Mouse (Mus musculus): Measurements from ENCODE around the gene Rgs7bp. TPM values are rescaled to one million over a fixed set of nuclear protein-coding genes. Genes with fewer than 3 reads are reported as not detected.

Gene Rgs7bp
- polyA plus RNA-seq, 1 experiment from 2014 or later = 5.0 TPM

GRCm38 (mm10) chr13:105051432-105051831 lies 3.3 kb downstream of the Rgs7bp start:
- 32% methylated on average over 6 of the region's 6 CpGs for WGBS
- Histone ChIP-seq H3K4me3 (no peak overlapping the region), H3K36me3 (no peaks in the 10 kb centered on the region), H3K9me3 (no peaks in the 10 kb centered on the region), H3K9ac (no peak overlapping the region), H3K27me3 (peaks cover 3% of the 10 kb centered on the region; the same call in 1 of the 2 replicates), H3K4me1 (peaks cover 14% of the 10 kb centered on the region), H3K27ac (no peak overlapping the region), H3K4me2 (no peak overlapping the region)
- ATAC-seq (ENCODE audit: insufficient number of reproducible peaks, low FRiP score, low TSS enrichment, low read depth) = no peak

- no peaks in the 10 kb centered on the region for H3K9me3 ChIP-seq
- H3K4me2 ChIP-seq = no peak overlapping the region
- no peaks in the 10 kb centered on the region for H3K36me3 ChIP-seq
- H3K27ac ChIP-seq = no peak overlapping the region
- WGBS = 76% methylated on average over 8 of the region's 8 CpGs
- H3K27me3 ChIP-seq = peaks cover 3% of the 10 kb centered on the region; the same call in 1 of the 2 replicates
- peaks cover 8% of the 10 kb centered on the region; the same call in 1 of the 2 replicates for H3K4me1 ChIP-seq
- ATAC-seq (ENCODE audit: insufficient number of reproducible peaks, low FRiP score, low TSS enrichment, low read depth) = no peak
- H3K4me3 ChIP-seq = no peak overlapping the region
- H3K9ac ChIP-seq = no peak overlapping the region
These were observed 6.1 kb downstream of the Rgs7bp start for GRCm38 (mm10) chr13:105048662-105049061.

GRCm38 (mm10) chr13:105047377-105047776 lies 7.4 kb downstream of the Rgs7bp start:
- H3K27me3 ChIP-seq = no peaks in the 10 kb centered on the region
- H3K4me2 ChIP-seq = no peak overlapping the region
- H3K4me1 ChIP-seq = no peaks in the 10 kb centered on the region
- 57% methylated on average over 9 of the region's 9 CpGs for WGBS
- H3K4me3 ChIP-seq = no peak overlapping the region
- no peak overlapping the region for H3K27ac ChIP-seq
- no peaks in the 10 kb centered on the region for H3K9me3 ChIP-seq
- no peak for ATAC-seq (ENCODE audit: insufficient number of reproducible peaks, low FRiP score, low TSS enrichment, low read depth)
- H3K9ac ChIP-seq = no peak overlapping the region
- no peaks in the 10 kb centered on the region for H3K36me3 ChIP-seq

- H3K4me1 ChIP-seq = 0 out of 2 replicates have a peak, but pooled peaks cover 2% of the 10 kb centered on the region
- no peak overlapping the region for H3K9ac ChIP-seq
- no peaks in the 10 kb centered on the region for H3K9me3 ChIP-seq
- no peaks in the 10 kb centered on the region for H3K27me3 ChIP-seq
- H3K27ac ChIP-seq = no peak overlapping the region
- ATAC-seq (ENCODE audit: insufficient number of reproducible peaks, low FRiP score, low TSS enrichment, low read depth) = no peak
- no peaks in the 10 kb centered on the region for H3K36me3 ChIP-seq
- no peak overlapping the region for H3K4me3 ChIP-seq
- no peak overlapping the region for H3K4me2 ChIP-seq
- WGBS = 24% methylated on average over 3 of the region's 3 CpGs
These were observed 10.8 kb downstream of the Rgs7bp start for GRCm38 (mm10) chr13:105043882-105044281.

GRCm38 (mm10) chr13:105038334-105038733 lies 16.4 kb downstream of the Rgs7bp start:
- no peak overlapping the region for H3K4me2 ChIP-seq
- H3K27ac ChIP-seq = no peak overlapping the region
- H3K4me3 ChIP-seq = no peak overlapping the region
- H3K9ac ChIP-seq = no peak overlapping the region
- no peak for ATAC-seq (ENCODE audit: insufficient number of reproducible peaks, low FRiP score, low TSS enrichment, low read depth)
- H3K27me3 ChIP-seq = no peaks in the 10 kb centered on the region
- H3K9me3 ChIP-seq = no peaks in the 10 kb centered on the region
- H3K36me3 ChIP-seq = no peaks in the 10 kb centered on the region
- H3K4me1 ChIP-seq = 0 out of 2 replicates have a peak, but pooled peaks cover 2% of the 10 kb centered on the region
- 81% methylated on average over 5 of the region's 5 CpGs for WGBS

- Histone ChIP-seq H3K4me3 (no peak overlapping the region), H3K36me3 (no peaks in the 10 kb centered on the region), H3K27ac (no peak overlapping the region), H3K4me1 (0 out of 2 replicates have a peak, but pooled peaks cover 2% of the 10 kb centered on the region), H3K4me2 (no peak overlapping the region), H3K9ac (no peak overlapping the region), H3K9me3 (no peaks in the 10 kb centered on the region), H3K27me3 (no peaks in the 10 kb centered on the region)
- WGBS = 82% methylated on average over 12 of the region's 12 CpGs
- ATAC-seq (ENCODE audit: insufficient number of reproducible peaks, low FRiP score, low TSS enrichment, low read depth) = no peak
These were observed 16.9 kb downstream of the Rgs7bp start for GRCm38 (mm10) chr13:105037816-105038215.

GRCm38 (mm10) chr13:105031882-105032281 lies 22.8 kb downstream of the Rgs7bp start:
- H3K4me2 ChIP-seq = no peak overlapping the region
- H3K9me3 ChIP-seq = no peaks in the 10 kb centered on the region
- H3K4me3 ChIP-seq = no peak overlapping the region
- H3K4me1 ChIP-seq = no peaks in the 10 kb centered on the region
- H3K36me3 ChIP-seq = no peaks in the 10 kb centered on the region
- H3K9ac ChIP-seq = no peak overlapping the region
- no peak overlapping the region for H3K27ac ChIP-seq
- H3K27me3 ChIP-seq = no peaks in the 10 kb centered on the region
- no peak for ATAC-seq (ENCODE audit: insufficient number of reproducible peaks, low FRiP score, low TSS enrichment, low read depth)

GRCm38 (mm10) chr13:105028276-105028675 lies 26.5 kb downstream of the Rgs7bp start:
- Histone ChIP-seq H3K4me1 (no peaks in the 10 kb centered on the region), H3K9me3 (no peaks in the 10 kb centered on the region), H3K4me3 (no peak overlapping the region), H3K27ac (no peak overlapping the region), H3K4me2 (no peak overlapping the region), H3K27me3 (no peaks in the 10 kb centered on the region), H3K9ac (no peak overlapping the region), H3K36me3 (no peaks in the 10 kb centered on the region)
- no peak for ATAC-seq (ENCODE audit: insufficient number of reproducible peaks, low FRiP score, low TSS enrichment, low read depth)
- WGBS = 56% methylated on average over 3 of the region's 3 CpGs

- H3K27ac ChIP-seq = no peak overlapping the region
- no peaks in the 10 kb centered on the region for H3K9me3 ChIP-seq
- WGBS = 75% methylated on average over 9 of the region's 9 CpGs
- no peaks in the 10 kb centered on the region for H3K36me3 ChIP-seq
- H3K9ac ChIP-seq = no peak overlapping the region
- no peaks in the 10 kb centered on the region for H3K4me1 ChIP-seq
- no peak overlapping the region for H3K4me2 ChIP-seq
- ATAC-seq (ENCODE audit: insufficient number of reproducible peaks, low FRiP score, low TSS enrichment, low read depth) = no peak
- H3K4me3 ChIP-seq = no peak overlapping the region
- no peaks in the 10 kb centered on the region for H3K27me3 ChIP-seq
These were observed 38.2 kb downstream of the Rgs7bp start for GRCm38 (mm10) chr13:105016577-105016976.

GRCm38 (mm10) chr13:105015710-105016404 lies 38.9 kb downstream of the Rgs7bp start:
- 59% methylated on average over 8 of the region's 8 CpGs for WGBS
- no peak overlapping the region for H3K4me2 ChIP-seq
- H3K4me1 ChIP-seq = no peaks in the 10 kb centered on the region
- H3K27ac ChIP-seq = no peak overlapping the region
- no peaks in the 10 kb centered on the region for H3K27me3 ChIP-seq
- H3K9me3 ChIP-seq = no peaks in the 10 kb centered on the region
- no peak overlapping the region for H3K4me3 ChIP-seq
- no peak for ATAC-seq (ENCODE audit: insufficient number of reproducible peaks, low FRiP score, low TSS enrichment, low read depth)
- no peak overlapping the region for H3K9ac ChIP-seq
- no peaks in the 10 kb centered on the region for H3K36me3 ChIP-seq

- WGBS = 92% methylated on average over 5 of the region's 5 CpGs
- Histone ChIP-seq H3K9ac (no peak overlapping the region), H3K27me3 (no peaks in the 10 kb centered on the region), H3K36me3 (no peaks in the 10 kb centered on the region), H3K4me3 (no peak overlapping the region), H3K4me1 (no peaks in the 10 kb centered on the region), H3K4me2 (no peak overlapping the region), H3K9me3 (no peaks in the 10 kb centered on the region), H3K27ac (no peak overlapping the region)
- ATAC-seq (ENCODE audit: insufficient number of reproducible peaks, low FRiP score, low TSS enrichment, low read depth) = no peak
These were observed 43.4 kb downstream of the Rgs7bp start for GRCm38 (mm10) chr13:105011300-105011699.

- Histone ChIP-seq H3K9me3 (no peaks in the 10 kb centered on the region), H3K4me1 (no peaks in the 10 kb centered on the region), H3K36me3 (no peaks in the 10 kb centered on the region), H3K27me3 (no peaks in the 10 kb centered on the region), H3K9ac (no peak overlapping the region), H3K4me2 (no peak overlapping the region), H3K27ac (no peak overlapping the region), H3K4me3 (no peak overlapping the region)
- ATAC-seq (ENCODE audit: insufficient number of reproducible peaks, low FRiP score, low TSS enrichment, low read depth) = no peak
- WGBS = 84% methylated on average over 2 of the region's 2 CpGs
These were observed 45.8 kb downstream of the Rgs7bp start for GRCm38 (mm10) chr13:105008891-105009290.

- 79% methylated on average over 2 of the region's 2 CpGs for WGBS
- Histone ChIP-seq H3K27me3 (no peaks in the 10 kb centered on the region), H3K4me1 (no peaks in the 10 kb centered on the region), H3K9me3 (no peaks in the 10 kb centered on the region), H3K36me3 (no peaks in the 10 kb centered on the region), H3K9ac (no peak overlapping the region), H3K4me3 (no peak overlapping the region), H3K27ac (no peak overlapping the region), H3K4me2 (no peak overlapping the region)
- ATAC-seq (ENCODE audit: insufficient number of reproducible peaks, low FRiP score, low TSS enrichment, low read depth) = no peak
These were observed 51.9 kb downstream of the Rgs7bp start for GRCm38 (mm10) chr13:105002831-105003157.
